Mouse (Mus musculus): ENCODE data around the gene Ubap1.

Ubap1 gene

GRCm38 (mm10) chr4:41348584-41349198 is at the start of gene Ubap1:
Gene Ubap1, plus strand, starts transcription at chr4:41348996.
- peak; percentile 84 to 94 for DNase-seq (ENCODE audit: low spot score in 2 of 2)

GRCm38 (mm10) chr4:41303671-41304070 is 45.1 kb upstream of the Ubap1 start:
- no peak for DNase-seq (ENCODE audit: low spot score in 2 of 2)

- DNase-seq (ENCODE audit: low spot score in 2 of 2), result no peak
Observed at GRCm38 (mm10) chr4:41304302-41304701, 44.5 kb upstream of the Ubap1 start.

GRCm38 (mm10) chr4:41307406-41307805 is 41.4 kb upstream of the Ubap1 start:
- DNase-seq (ENCODE audit: low spot score in 2 of 2), result no peak

GRCm38 (mm10) chr4:41310567-41311563 is 37.9 kb upstream of the Ubap1 start:
- no peak for DNase-seq (ENCODE audit: low spot score in 2 of 2)

GRCm38 (mm10) chr4:41313722-41314121 is 35.1 kb upstream of the Ubap1 start:
- no peak for DNase-seq (ENCODE audit: low spot score in 2 of 2)

GRCm38 (mm10) chr4:41314141-41315129 is 34.4 kb upstream of the Ubap1 start, which contains the start of gene Dcaf12:
Gene Dcaf12, minus strand, starts transcription at chr4:41314889.
- DNase-seq (ENCODE audit: low spot score in 2 of 2), result peak; percentile 93 to 96

- DNase-seq (ENCODE audit: low spot score in 2 of 2), result peak in 1 of 2 experiments; percentile 9
Observed at GRCm38 (mm10) chr4:41315173-41315572, 33.6 kb upstream of the Ubap1 start.

GRCm38 (mm10) chr4:41318267-41318666 is 30.5 kb upstream of the Ubap1 start:
- DNase-seq (ENCODE audit: low spot score in 2 of 2), result no peak

GRCm38 (mm10) chr4:41320971-41321370 is 27.8 kb upstream of the Ubap1 start:
- DNase-seq (ENCODE audit: low spot score in 2 of 2), result no peak

- no peak for DNase-seq (ENCODE audit: low spot score in 2 of 2)
Observed at GRCm38 (mm10) chr4:41326876-41327275, 21.9 kb upstream of the Ubap1 start.

GRCm38 (mm10) chr4:41329481-41329880 is 19.3 kb upstream of the Ubap1 start:
- no peak for DNase-seq (ENCODE audit: low spot score in 2 of 2)

- no peak for DNase-seq (ENCODE audit: low spot score in 2 of 2)
Observed at GRCm38 (mm10) chr4:41331085-41331484, 17.7 kb upstream of the Ubap1 start.

GRCm38 (mm10) chr4:41331698-41332421 is 16.9 kb upstream of the Ubap1 start:
- no peak for DNase-seq (ENCODE audit: low spot score in 2 of 2)

- no peak for DNase-seq (ENCODE audit: low spot score in 2 of 2)
Observed at GRCm38 (mm10) chr4:41336546-41336945, 12.2 kb upstream of the Ubap1 start.

GRCm38 (mm10) chr4:41340912-41341550 is 7.8 kb upstream of the Ubap1 start:
- DNase-seq (ENCODE audit: low spot score in 2 of 2), result no peak

- no peak for DNase-seq (ENCODE audit: low spot score in 2 of 2)
Observed at GRCm38 (mm10) chr4:41346011-41346410, 2.8 kb upstream of the Ubap1 start.

- DNase-seq (ENCODE audit: low spot score in 2 of 2), result no peak
Observed at GRCm38 (mm10) chr4:41347839-41348238, 957 bp upstream of the Ubap1 start.

GRCm38 (mm10) chr4:41349199-41349591 is 399 bp downstream of the Ubap1 start:
- DNase-seq (ENCODE audit: low spot score in 2 of 2), result peak in 1 of 2 experiments; percentile 57

GRCm38 (mm10) chr4:41352758-41353157 is 4.0 kb downstream of the Ubap1 start:
- no peak for DNase-seq (ENCODE audit: low spot score in 2 of 2)
